17 mouse cellular contexts compared by ENCODE assay signal in the genomic region with DNA sequence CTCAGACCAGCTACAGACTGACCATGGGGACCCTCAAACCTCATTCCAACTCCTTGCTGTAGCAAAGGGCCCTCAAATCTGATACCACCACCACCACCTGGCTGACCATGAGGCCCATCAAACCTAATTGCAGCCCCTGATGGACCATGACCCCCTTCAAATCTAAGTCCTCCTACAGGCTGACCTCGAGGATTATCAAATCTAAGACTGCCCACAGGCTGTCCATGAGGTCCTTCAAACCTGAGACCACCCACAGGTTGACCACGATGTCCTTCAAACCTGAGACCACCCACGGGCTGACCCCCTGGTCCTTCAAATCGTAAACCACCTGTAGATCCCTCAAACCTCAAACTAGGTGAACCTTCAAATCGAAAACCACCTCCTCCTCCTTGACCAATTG. TPM values are rescaled to one million over a fixed set of nuclear protein-coding genes. Genes with fewer than 3 reads are reported as not detected.
DNase-seq lines count a peak whose midpoint lies in the region; ATAC-seq and TF ChIP-seq lines count a peak whose summit lies in the region.
"Had no signal": no experiment of that assay in that cellular context is flagged by ENCODE, and none has a peak within 500 bp of the region (broad histone marks: within the 10 kb centered on the region; RNA-seq: fewer than 3 reads in every experiment).

No protein-coding gene starts in this region.

- H3K36me3 ChIP-seq in hindbrain, embryonic 16.5 days (ENCODE audit: control insufficient read depth, insufficient read depth, low read length) = peaks cover 31% of the 10 kb centered on the region
- peaks cover 24% of the 10 kb centered on the region for H3K36me3 ChIP-seq in hindbrain, embryonic 11.5 days (ENCODE audit: control insufficient read depth, insufficient read depth, low read length)
- H3K36me3 ChIP-seq in liver, embryonic 14.5 days (replicated peaks; ENCODE audit: control insufficient read depth, insufficient read depth, low read depth) = peaks cover 82% of the 10 kb centered on the region
- peaks cover 28% of the 10 kb centered on the region for H3K36me3 ChIP-seq in intestine, embryonic 16.5 days (ENCODE audit: control insufficient read depth, insufficient read depth, low read length)

- no peak overlapping the region for H3K4me2 ChIP-seq in hindbrain, embryonic 16.5 days (ENCODE audit: low read length)
- H3K4me2 ChIP-seq in hindbrain, embryonic 11.5 days (replicated peaks; ENCODE audit: low read depth, low read length) = no peak overlapping the region
- H3K4me2 ChIP-seq in liver, embryonic 14.5 days (ENCODE audit: low read depth) = no peak overlapping the region
- H3K4me2 ChIP-seq in intestine, embryonic 16.5 days (ENCODE audit: low read depth, low read length) = no peak overlapping the region
- H3K4me2 ChIP-seq: heart, embryonic 13.5 days; hindbrain, embryonic 12.5 days had no signal

- no peaks in the 10 kb centered on the region for H3K27me3 ChIP-seq in hindbrain, embryonic 16.5 days (replicated peaks; ENCODE audit: control insufficient read depth, insufficient read depth, low read length)
- H3K27me3 ChIP-seq in hindbrain, embryonic 11.5 days (ENCODE audit: control insufficient read depth, insufficient read depth, low read length) = no peaks in the 10 kb centered on the region
- H3K27me3 ChIP-seq in liver, embryonic 14.5 days (ENCODE audit: control insufficient read depth, insufficient read depth, low read length) = no peaks in the 10 kb centered on the region
- no peaks in the 10 kb centered on the region for H3K27me3 ChIP-seq in intestine, embryonic 16.5 days (replicated peaks; ENCODE audit: control insufficient read depth, insufficient read depth, low read length)
- H3K27me3 ChIP-seq: heart, embryonic 13.5 days; hindbrain, embryonic 12.5 days had no signal

- no peak for TF ChIP-seq EP300 in liver, embryonic 14.5 days (IDR thresholded peaks at IDR 0.05; ENCODE audit: low read depth)

- 97% methylated on average over 5 of the region's 5 CpGs for WGBS in hindbrain, embryonic 16.5 days
- WGBS in hindbrain, embryonic 11.5 days = 97% methylated on average over 5 of the region's 5 CpGs
- 92% methylated on average over 5 of the region's 5 CpGs for WGBS in liver, embryonic 14.5 days (ENCODE audit: insufficient replicate concordance)
- WGBS in intestine, embryonic 16.5 days = 97% methylated on average over 5 of the region's 5 CpGs

- no peaks in the 10 kb centered on the region for H3K9me3 ChIP-seq in hindbrain, embryonic 16.5 days (ENCODE audit: control insufficient read depth, low read length)
- H3K9me3 ChIP-seq in hindbrain, embryonic 11.5 days (ENCODE audit: control insufficient read depth, low read length) = no peaks in the 10 kb centered on the region
- no peaks in the 10 kb centered on the region for H3K9me3 ChIP-seq in liver, embryonic 14.5 days (ENCODE audit: control insufficient read depth, low read length)
- H3K9me3 ChIP-seq in intestine, embryonic 16.5 days (ENCODE audit: control insufficient read depth, low read length) = no peaks in the 10 kb centered on the region
- H3K9me3 ChIP-seq: embryonic facial prominence, embryonic 10.5 days; heart, embryonic 13.5 days; hindbrain, embryonic 12.5 days had no signal

- H3K4me1 ChIP-seq in hindbrain, embryonic 16.5 days (ENCODE audit: control insufficient read depth, insufficient read depth, low read depth, low read length) = no peaks in the 10 kb centered on the region
- H3K4me1 ChIP-seq in hindbrain, embryonic 11.5 days (replicated peaks; ENCODE audit: control insufficient read depth, insufficient read depth, low read length) = no peaks in the 10 kb centered on the region
- H3K4me1 ChIP-seq in liver, embryonic 14.5 days (replicated peaks; ENCODE audit: control insufficient read depth in 2 of 2, insufficient read depth in 2 of 2, low read length in 1 of 2) = no peaks in the 10 kb centered on the region
- H3K4me1 ChIP-seq in intestine, embryonic 16.5 days (ENCODE audit: control insufficient read depth, insufficient read depth, low read length) = 0 out of 2 replicates have a peak, but pooled peaks cover 3% of the 10 kb centered on the region
- H3K4me1 ChIP-seq: embryonic facial prominence, embryonic 10.5 days had no signal

- no peak for DNase-seq in hindbrain, embryonic 11.5 days (ENCODE audit: low spot score)
- DNase-seq in liver, embryonic 14.5 days (ENCODE audit: low read depth in 3 of 3, low spot score in 3 of 3) = no peak
- no peak for DNase-seq in liver
- no peak for DNase-seq in cerebellum, adult 9-10 months
- DNase-seq: adrenal gland, adult 2 months; adrenal gland, postnatal 25 days; cerebellum, adult 18-20 months; cerebellum, postnatal 10 days; forebrain, postnatal 0 days; gastrocnemius, postnatal 14 days; heart, postnatal 36 days had no signal

- no peak overlapping the region for H3K9ac ChIP-seq in hindbrain, embryonic 16.5 days (ENCODE audit: low read depth, low read length)
- H3K9ac ChIP-seq in hindbrain, embryonic 11.5 days (ENCODE audit: low read depth, low read length) = no peak overlapping the region
- no peak overlapping the region for H3K9ac ChIP-seq in liver, embryonic 14.5 days (replicated peaks)
- H3K9ac ChIP-seq in intestine, embryonic 16.5 days (ENCODE audit: low read depth, low read length) = no peak overlapping the region
- H3K9ac ChIP-seq: forebrain, postnatal 0 days; heart, embryonic 13.5 days; hindbrain, embryonic 12.5 days had no signal

- peak; percentile 24; the same call in 1 of the 2 replicates for ATAC-seq in hindbrain, embryonic 16.5 days
- ATAC-seq in hindbrain, embryonic 11.5 days (ENCODE audit: low FRiP score) = no peak
- ATAC-seq in liver, embryonic 14.5 days (ENCODE audit: insufficient read depth) = peak; percentile 26; the same call in 1 of the 2 replicates
- peak; percentile 17; the same call in 1 of the 2 replicates for ATAC-seq in intestine, embryonic 16.5 days
- ATAC-seq: forebrain, postnatal 0 days; hindbrain, postnatal 0 days had no signal

- no peak for TF ChIP-seq CTCF in liver, embryonic 14.5 days (IDR thresholded peaks at IDR 0.05; ENCODE audit: low read depth)

- H3K4me3 ChIP-seq in hindbrain, embryonic 16.5 days (ENCODE audit: low read length) = no peak overlapping the region
- H3K4me3 ChIP-seq in hindbrain, embryonic 11.5 days (ENCODE audit: low read depth, low read length) = no peak overlapping the region
- no peak overlapping the region for H3K4me3 ChIP-seq in liver, embryonic 14.5 days (ENCODE audit: insufficient read depth in 1 of 2, low read depth in 2 of 2, low read length in 2 of 2)
- H3K4me3 ChIP-seq in intestine, embryonic 16.5 days (ENCODE audit: low read length) = no peak overlapping the region
- H3K4me3 ChIP-seq: embryonic facial prominence, embryonic 10.5 days; heart, embryonic 13.5 days; hindbrain, embryonic 12.5 days had no signal

- no peak overlapping the region for H3K27ac ChIP-seq in hindbrain, embryonic 16.5 days (ENCODE audit: low read depth, low read length)
- H3K27ac ChIP-seq in hindbrain, embryonic 11.5 days (ENCODE audit: low read depth, low read length) = no peak overlapping the region
- no peak overlapping the region for H3K27ac ChIP-seq in liver, embryonic 14.5 days
- H3K27ac ChIP-seq in intestine, embryonic 16.5 days (ENCODE audit: low read length) = no peak overlapping the region
- H3K27ac ChIP-seq: embryonic facial prominence, embryonic 10.5 days; heart, embryonic 13.5 days; hindbrain, embryonic 12.5 days; hindbrain, postnatal 0 days had no signal

RNA-seq across cellular contexts. Expression of gene Pcf11, which starts 11.7 kb away (rescaled TPM):
- polyA plus RNA-seq in hindbrain, embryonic 16.5 days (2015; fragmentation: Nextera tagmentation; extraction: Ambion mirVana) = 14.3 and 15.7 TPM in 2 replicates
- 18.4 and 23.6 TPM in 2 replicates for polyA plus RNA-seq in hindbrain, embryonic 11.5 days (2014; fragmentation: Nextera tagmentation; extraction: Ambion mirVana)
- 7.9 and 11.9 TPM in 2 replicates for polyA plus RNA-seq in liver, embryonic 14.5 days (2012; rRNA removed)
- 8.0 and 8.4 TPM in 2 replicates for polyA plus RNA-seq in liver, embryonic 14.5 days (2014; fragmentation: Nextera tagmentation; extraction: Ambion mirVana)
- polyA plus RNA-seq in intestine, embryonic 16.5 days (2015; fragmentation: Nextera tagmentation; extraction: Ambion mirVana) = 15.4 and 15.9 TPM in 2 replicates

RNA-seq across cellular contexts. Expression of gene Ankrd42, which starts 21.1 kb away (rescaled TPM):
- 21.9 and 23.4 TPM in 2 replicates for polyA plus RNA-seq in hindbrain, embryonic 16.5 days (2015; fragmentation: Nextera tagmentation; extraction: Ambion mirVana)
- polyA plus RNA-seq in hindbrain, embryonic 11.5 days (2014; fragmentation: Nextera tagmentation; extraction: Ambion mirVana) = 11.3 and 13.8 TPM in 2 replicates
- polyA plus RNA-seq in liver, embryonic 14.5 days (2012; rRNA removed) = 0.10 and 0.19 TPM in 2 replicates
- 0.38 and 0.51 TPM in 2 replicates for polyA plus RNA-seq in liver, embryonic 14.5 days (2014; fragmentation: Nextera tagmentation; extraction: Ambion mirVana)
- 2.9 and 3.1 TPM in 2 replicates for polyA plus RNA-seq in intestine, embryonic 16.5 days (2015; fragmentation: Nextera tagmentation; extraction: Ambion mirVana)
